Mouse (Mus musculus) heart, postnatal 0 days (tissue): ENCODE measurements around the gene Cwh43.

Experiments used
- CTCF ChIP-seq: IDR thresholded peaks from 2 replicates; pipeline ENCODE4 v1.5.1; 2016; ENCODE audit warnings: antibody characterized with exemption, control low read depth, low read depth
- EP300 ChIP-seq: IDR thresholded peaks from 2 replicates; pipeline ENCODE4 v1.6.1; 2016; ENCODE audit warnings: antibody characterized with exemption, low read depth

- TF ChIP-seq CTCF (no peak), EP300 (no peak)
Observed at GRCm38 (mm10) chr5:73380829-73381228, 25.0 kb upstream of the Cwh43 start.
